Mouse (Mus musculus) retina, adult 2 months (tissue): ENCODE data around the gene Trim8.

Source experiments
- DNase-seq: peaks from one replicate; pipeline ENCODE4 v3.0.0-alpha.2; 2012; ENCODE audit warnings: low read depth, low spot score

Trim8 gene

GRCm38 (mm10) chr19:46523480-46524151 is 22.1 kb downstream of the Trim8 start:
- DNase-seq: no peak

- no peak for DNase-seq
Measured at GRCm38 (mm10) chr19:46524152-46524544, 22.6 kb downstream of the Trim8 start.

- no peak for DNase-seq
Measured at GRCm38 (mm10) chr19:46524601-46525321, 23.3 kb downstream of the Trim8 start.

- no peak for DNase-seq
Measured at GRCm38 (mm10) chr19:46525691-46526631, 24.5 kb downstream of the Trim8 start.

GRCm38 (mm10) chr19:46527632-46528528 is 26.4 kb downstream of the Trim8 start:
- no peak for DNase-seq

GRCm38 (mm10) chr19:46528529-46529213 is 27.2 kb downstream of the Trim8 start:
- DNase-seq: no peak

- DNase-seq: no peak
Measured at GRCm38 (mm10) chr19:46529601-46530448, 28.3 kb downstream of the Trim8 start.

GRCm38 (mm10) chr19:46530449-46530990 is 29.0 kb downstream of the Trim8 start:
- no peak for DNase-seq

- DNase-seq: no peak
Measured at GRCm38 (mm10) chr19:46531071-46532030, 29.8 kb downstream of the Trim8 start.

- peak; percentile 62 for DNase-seq
Measured at GRCm38 (mm10) chr19:46532031-46532688, 30.7 kb downstream of the Trim8 start.

GRCm38 (mm10) chr19:46533066-46533465 is 31.6 kb downstream of the Trim8 start:
- no peak for DNase-seq

GRCm38 (mm10) chr19:46533525-46533924 is 32.0 kb downstream of the Trim8 start:
- DNase-seq: no peak

- DNase-seq: no peak
Measured at GRCm38 (mm10) chr19:46534542-46535098, 33.1 kb downstream of the Trim8 start.

GRCm38 (mm10) chr19:46537357-46537756 is 35.9 kb downstream of the Trim8 start:
- no peak for DNase-seq

GRCm38 (mm10) chr19:46538213-46538612 is 36.7 kb downstream of the Trim8 start:
- DNase-seq: no peak

GRCm38 (mm10) chr19:46542750-46543149 is 41.2 kb downstream of the Trim8 start:
- DNase-seq: no peak

- DNase-seq: no peak
Measured at GRCm38 (mm10) chr19:46547565-46547964, 46.1 kb downstream of the Trim8 start.
